ENCODE assay signal across 25 mouse cellular contexts in the genomic region with DNA sequence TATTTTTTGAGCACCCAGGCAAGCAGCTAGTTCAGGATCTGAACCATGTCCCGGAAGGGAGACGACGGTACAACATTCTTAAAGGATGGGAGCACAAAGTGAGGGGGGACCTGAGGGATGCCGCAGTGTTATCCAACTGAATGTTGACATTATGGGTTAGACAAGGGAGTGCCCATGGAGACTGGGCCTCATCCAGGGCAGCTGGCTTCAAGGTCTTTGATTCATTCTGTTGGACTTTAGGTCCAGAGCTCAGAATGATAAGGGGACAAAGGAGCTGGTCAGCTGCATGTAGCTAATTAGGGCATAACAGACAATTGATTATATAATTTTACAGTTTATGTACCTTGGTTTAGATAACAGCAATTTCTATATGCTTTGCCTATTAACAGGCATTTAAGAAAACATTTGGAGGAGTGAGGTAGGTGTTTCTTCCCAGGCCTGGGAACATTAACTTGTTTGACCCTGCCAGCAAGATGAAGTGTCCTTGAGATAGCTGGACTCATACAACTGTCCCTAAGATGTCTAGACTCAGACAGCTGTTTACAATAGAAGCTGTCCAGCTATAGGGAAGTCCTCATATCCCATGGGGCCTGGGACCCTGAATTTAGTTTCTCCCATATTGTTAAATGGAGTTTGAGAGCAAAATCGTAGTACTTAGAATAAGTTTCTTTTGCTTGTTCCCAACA. TPM values are rescaled to one million over a fixed set of nuclear protein-coding genes. Genes with fewer than 3 reads are reported as not detected.
A peak's percentile ranks its signal among the peaks of the same experiment; 100 is the strongest.
DNase-seq lines count a peak whose midpoint lies in the region; ATAC-seq and TF ChIP-seq lines count a peak whose summit lies in the region.
"Had no signal": no experiment of that assay in that cellular context is flagged by ENCODE, and none has a peak within 500 bp of the region (broad histone marks: within the 10 kb centered on the region; RNA-seq: fewer than 3 reads in every experiment).

No protein-coding gene starts in this region.

- WGBS in midbrain, embryonic 11.5 days, result 84% methylated on average over 5 of the region's 5 CpGs
- 87% methylated on average over 5 of the region's 5 CpGs for WGBS in midbrain, postnatal 0 days
- 53% methylated on average over 5 of the region's 5 CpGs for WGBS in stomach, postnatal 0 days

- H3K36me3 ChIP-seq in midbrain, embryonic 11.5 days (ENCODE audit: control insufficient read depth, insufficient read depth, low read length), result no peaks in the 10 kb centered on the region; the same call in 1 of the 2 replicates
- H3K36me3 ChIP-seq in midbrain, postnatal 0 days (ENCODE audit: insufficient read depth, low read length), result peaks cover 26% of the 10 kb centered on the region
- peaks cover 13% of the 10 kb centered on the region for H3K36me3 ChIP-seq in stomach, postnatal 0 days (ENCODE audit: control insufficient read depth, insufficient read depth, low read length)

- H3K4me2 ChIP-seq in midbrain, embryonic 11.5 days, result no peak overlapping the region
- H3K4me2 ChIP-seq in midbrain, postnatal 0 days (ENCODE audit: low read depth, low read length, poor library complexity, severe bottlenecking), result no peak overlapping the region
- no peak overlapping the region for H3K4me2 ChIP-seq in stomach, postnatal 0 days (replicated peaks; ENCODE audit: low read depth)
- H3K4me2 ChIP-seq: forebrain, embryonic 13.5 days; heart, embryonic 15.5 days; liver, embryonic 11.5 days; lung, embryonic 15.5 days; midbrain, embryonic 12.5 days; neural tube, embryonic 13.5 days had no signal

- no peaks in the 10 kb centered on the region for H3K27me3 ChIP-seq in midbrain, embryonic 11.5 days (ENCODE audit: control insufficient read depth, insufficient read depth, low read length)
- H3K27me3 ChIP-seq in midbrain, postnatal 0 days (ENCODE audit: insufficient read depth, low read length), result no peaks in the 10 kb centered on the region
- no peaks in the 10 kb centered on the region for H3K27me3 ChIP-seq in stomach, postnatal 0 days (ENCODE audit: control insufficient read depth, insufficient read depth, low read length)
- H3K27me3 ChIP-seq: CH12.LX; forebrain, embryonic 13.5 days; heart, embryonic 15.5 days; lung, embryonic 15.5 days; midbrain, embryonic 12.5 days; neural tube, embryonic 13.5 days had no signal

- H3K4me3 ChIP-seq in midbrain, embryonic 11.5 days (ENCODE audit: low read depth, low read length), result no peak overlapping the region
- H3K4me3 ChIP-seq in midbrain, postnatal 0 days (ENCODE audit: low read depth, low read length), result no peak overlapping the region
- no peak overlapping the region for H3K4me3 ChIP-seq in stomach, postnatal 0 days (ENCODE audit: low read depth, low read length)
- H3K4me3 ChIP-seq: forebrain, embryonic 13.5 days; heart, embryonic 10.5 days; heart, embryonic 15.5 days; lung, embryonic 15.5 days; midbrain, embryonic 12.5 days; neural tube, embryonic 13.5 days had no signal

- TF ChIP-seq EP300 in stomach, postnatal 0 days (optimal IDR thresholded peaks at IDR 0.05), result no peak

- H3K27ac ChIP-seq in midbrain, embryonic 11.5 days (ENCODE audit: low read depth, low read length), result no peak overlapping the region
- no peak overlapping the region for H3K27ac ChIP-seq in midbrain, postnatal 0 days (ENCODE audit: low read depth, low read length)
- no peak overlapping the region for H3K27ac ChIP-seq in stomach, postnatal 0 days (replicated peaks)
- H3K27ac ChIP-seq: forebrain, embryonic 13.5 days; heart, embryonic 10.5 days; heart, embryonic 15.5 days; lung, embryonic 15.5 days; midbrain, embryonic 12.5 days; neural tube, embryonic 13.5 days had no signal

- no peaks in the 10 kb centered on the region for H3K4me1 ChIP-seq in midbrain, embryonic 11.5 days (ENCODE audit: control insufficient read depth, insufficient read depth, low read length)
- no peaks in the 10 kb centered on the region for H3K4me1 ChIP-seq in midbrain, postnatal 0 days (ENCODE audit: insufficient read depth, low read length)
- H3K4me1 ChIP-seq in stomach, postnatal 0 days (replicated peaks; ENCODE audit: control insufficient read depth, insufficient read depth), result no peaks in the 10 kb centered on the region
- H3K4me1 ChIP-seq: forebrain, embryonic 13.5 days; heart, embryonic 10.5 days; heart, embryonic 15.5 days; lung, embryonic 15.5 days; midbrain, embryonic 12.5 days; neural tube, embryonic 13.5 days had no signal

- no peak for TF ChIP-seq CTCF in midbrain, postnatal 0 days (IDR thresholded peaks at IDR 0.05)
- no peak for TF ChIP-seq CTCF in stomach, postnatal 0 days (IDR thresholded peaks at IDR 0.05; ENCODE audit: low read depth)

- DNase-seq in adrenal gland, adult (ENCODE audit: inconsistent age in 2 of 2, low spot score in 1 of 2), result peak; percentile 42 to 71
- no peak for DNase-seq in adrenal gland, postnatal 4 days (ENCODE audit: low spot score in 2 of 2)
- DNase-seq in midbrain, embryonic 11.5 days (ENCODE audit: low spot score, missing footprints), result peak; percentile 81
- no peak for DNase-seq in midbrain, postnatal 0 days (ENCODE audit: low spot score)
- peak; percentile 30 to 35 for DNase-seq in adrenal gland, postnatal 36 days
- no peak for DNase-seq in stomach, postnatal 0 days (ENCODE audit: low spot score)
- DNase-seq in layer of hippocampus, adult 8-10 months (ENCODE audit: low spot score in 2 of 2), result no peak
- DNase-seq: cerebellum, adult 18-20 months; cerebellum, postnatal 14 days; gastrocnemius, postnatal 10 days; kidney, adult 9 months; kidney, postnatal 10 days; layer of hippocampus, adult 9-11 months; lung, postnatal 36 days; right cerebral cortex, postnatal 4 days; thymus, postnatal 14 days had no signal

- ATAC-seq in midbrain, embryonic 11.5 days (ENCODE audit: low FRiP score), result no peak
- ATAC-seq in midbrain, postnatal 0 days (ENCODE audit: low FRiP score), result no peak
- peak; percentile 42; the same call in 1 of the 2 replicates for ATAC-seq in stomach, postnatal 0 days (ENCODE audit: low FRiP score, low TSS enrichment)
- ATAC-seq: forebrain, embryonic 13.5 days; hindbrain, embryonic 16.5 days had no signal

- no peaks in the 10 kb centered on the region for H3K9me3 ChIP-seq in midbrain, embryonic 11.5 days (ENCODE audit: control insufficient read depth, low read length)
- no peaks in the 10 kb centered on the region for H3K9me3 ChIP-seq in midbrain, postnatal 0 days (ENCODE audit: low read length)
- H3K9me3 ChIP-seq in stomach, postnatal 0 days (ENCODE audit: control insufficient read depth, low read length), result no peaks in the 10 kb centered on the region
- H3K9me3 ChIP-seq: forebrain, embryonic 13.5 days; heart, embryonic 10.5 days; heart, embryonic 15.5 days; lung, embryonic 15.5 days; midbrain, embryonic 12.5 days; neural tube, embryonic 13.5 days had no signal

- H3K9ac ChIP-seq in midbrain, embryonic 11.5 days (ENCODE audit: low read length), result no peak overlapping the region
- H3K9ac ChIP-seq in midbrain, postnatal 0 days (replicated peaks; ENCODE audit: low read length, poor library complexity, severe bottlenecking), result no peak overlapping the region
- no peak overlapping the region for H3K9ac ChIP-seq in stomach, postnatal 0 days (ENCODE audit: low read length)
- H3K9ac ChIP-seq: forebrain, embryonic 13.5 days; heart, embryonic 15.5 days; lung, embryonic 15.5 days; midbrain, embryonic 12.5 days; neural tube, embryonic 13.5 days had no signal

RNA-seq across cellular contexts. Expression of a gene that starts 8.2 kb away (rescaled TPM):
- total RNA-seq in adrenal gland, postnatal 4 days (2021), result 10 to 100 TPM; 70.8 to 74.9 TPM
- polyA plus RNA-seq in midbrain, embryonic 11.5 days (2014; fragmentation: Nextera tagmentation; extraction: Ambion mirVana), result 36.5 and 37.7 TPM in 2 replicates
- 28.9 and 37.4 TPM in 2 replicates for total RNA-seq in midbrain, postnatal 0 days (2014; rRNA removed)
- 21.6 and 22.5 TPM in 2 replicates for polyA plus RNA-seq in midbrain, postnatal 0 days (2015; fragmentation: Nextera tagmentation; extraction: Ambion mirVana)
- 10 to 100 TPM; 50.4 to 70.0 TPM for total RNA-seq in adrenal gland, postnatal 36 days (2021)
- 16.4 and 18.6 TPM in 2 replicates for polyA plus RNA-seq in stomach, postnatal 0 days (2015; fragmentation: Nextera tagmentation; extraction: Ambion mirVana)
- 100 to 1,000 TPM in 1 of 4 experiments, 10 to 100 TPM in 3; 76.2 to 112 (median 93.0) TPM for total RNA-seq in layer of hippocampus, adult 8-10 months (2022)

RNA-seq across cellular contexts. Expression of a gene that starts 18.3 kb away (rescaled TPM):
- total RNA-seq in adrenal gland, postnatal 4 days (2021), result 10 to 100 TPM; 22.8 to 25.0 TPM
- polyA plus RNA-seq in midbrain, embryonic 11.5 days (2014; fragmentation: Nextera tagmentation; extraction: Ambion mirVana), result 100 and 102 TPM in 2 replicates
- total RNA-seq in midbrain, postnatal 0 days (2014; rRNA removed), result 46.9 and 55.3 TPM in 2 replicates
- polyA plus RNA-seq in midbrain, postnatal 0 days (2015; fragmentation: Nextera tagmentation; extraction: Ambion mirVana), result 69.9 and 70.9 TPM in 2 replicates
- 10 to 100 TPM; 16.6 to 19.2 TPM for total RNA-seq in adrenal gland, postnatal 36 days (2021)
- polyA plus RNA-seq in stomach, postnatal 0 days (2015; fragmentation: Nextera tagmentation; extraction: Ambion mirVana), result 50.9 and 52.5 TPM in 2 replicates
- 10 to 100 TPM; 24.8 to 32.6 (median 27.3) TPM for total RNA-seq in layer of hippocampus, adult 8-10 months (2022)

Comparison
In these comparisons a context has a peak if more than half of its experiments do, and no peak if none do; other contexts are left out.
1. DNase-seq: peak in adrenal gland, adult (2 of 2), midbrain, embryonic 11.5 days (single experiment) and adrenal gland, postnatal 36 days (2 of 2); none in adrenal gland, postnatal 4 days (0 of 2), midbrain, postnatal 0 days (single experiment), stomach, postnatal 0 days (single experiment) and layer of hippocampus, adult 8-10 months (0 of 2).